14 mouse cellular contexts compared by ENCODE assay signal in genomic region chr1:89673686-89674085, GRCm38 (mm10).
DNase-seq lines count a peak whose midpoint lies in the region; ATAC-seq and TF ChIP-seq lines count a peak whose summit lies in the region.
"Had no signal": no experiment of that assay in that cellular context is flagged by ENCODE, and none has a peak within 500 bp of the region (broad histone marks: within the 10 kb centered on the region; RNA-seq: fewer than 3 reads in every experiment).

No protein-coding gene starts in this region.

- no peak for TF ChIP-seq POLR2A in heart, adult 2 months (IDR thresholded peaks at IDR 0.05; ENCODE audit: insufficient read depth, low read depth, low read length)
- TF ChIP-seq POLR2A in liver, adult 2 months (IDR thresholded peaks at IDR 0.05; ENCODE audit: extremely low read depth, insufficient read depth, low read length): no peak

- H3K4me2 ChIP-seq in heart, embryonic 12.5 days: no peak overlapping the region
- H3K4me2 ChIP-seq: embryonic facial prominence, embryonic 12.5 days had no signal

- H3K4me3 ChIP-seq in heart, adult 2 months: no peak overlapping the region
- H3K4me3 ChIP-seq in heart, embryonic 12.5 days: no peak overlapping the region
- H3K4me3 ChIP-seq in liver, adult 2 months (ENCODE audit: insufficient read depth, low read depth, low read length): no peak overlapping the region
- H3K4me3 ChIP-seq: embryonic facial prominence, embryonic 12.5 days; heart, embryonic 10.5 days had no signal

- no peaks in the 10 kb centered on the region for H3K79me2 ChIP-seq in heart, adult 2 months (replicated peaks; ENCODE audit: control insufficient read depth, insufficient read depth, low read length)
- 0 out of 2 replicates have a peak, but pooled peaks cover 2% of the 10 kb centered on the region for H3K79me2 ChIP-seq in liver, adult 2 months (ENCODE audit: control insufficient read depth, insufficient read depth, low read length)

- H3K27ac ChIP-seq in heart, adult 2 months: no peak overlapping the region
- no peak overlapping the region for H3K27ac ChIP-seq in heart, embryonic 12.5 days (ENCODE audit: poor library complexity, severe bottlenecking)
- H3K27ac ChIP-seq in liver, adult 2 months (replicated peaks; ENCODE audit: insufficient read depth, low read depth, low read length): no peak overlapping the region
- H3K27ac ChIP-seq: embryonic facial prominence, embryonic 12.5 days; heart, embryonic 10.5 days had no signal

- intact Hi-C loops in heart, adult 2 months (cut with DNase I): no loop called here

- H3K4me1 ChIP-seq in heart, adult 2 months (ENCODE audit: control insufficient read depth, insufficient read depth, low read length): no peaks in the 10 kb centered on the region
- no peaks in the 10 kb centered on the region for H3K4me1 ChIP-seq in heart, embryonic 12.5 days (replicated peaks)
- no peaks in the 10 kb centered on the region; the same call in 1 of the 2 replicates for H3K4me1 ChIP-seq in liver, adult 2 months (ENCODE audit: control insufficient read depth, insufficient read depth, low read length)

- no peak overlapping the region for H3K9ac ChIP-seq in heart, adult 2 months (ENCODE audit: low read depth, low read length)
- H3K9ac ChIP-seq in heart, embryonic 12.5 days: no peak overlapping the region
- H3K9ac ChIP-seq in liver, adult 2 months (ENCODE audit: low read depth, low read length): no peak overlapping the region
- H3K9ac ChIP-seq: embryonic facial prominence, embryonic 12.5 days had no signal

- no peak for TF ChIP-seq EP300 in heart, adult 2 months (IDR thresholded peaks at IDR 0.05; ENCODE audit: insufficient read depth, low read depth, low read length)

- no peaks in the 10 kb centered on the region for H3K9me3 ChIP-seq in heart, embryonic 12.5 days (replicated peaks)
- H3K9me3 ChIP-seq: embryonic facial prominence, embryonic 12.5 days; heart, embryonic 10.5 days had no signal

- WGBS in heart, adult 2 months: 94% methylated on average over 3 of the region's 3 CpGs
- WGBS in heart, embryonic 12.5 days: 82% methylated on average over 3 of the region's 3 CpGs
- WGBS in liver, adult 2 months: 98% methylated on average over 3 of the region's 3 CpGs

- TF ChIP-seq CTCF in heart, adult 2 months (IDR thresholded peaks at IDR 0.05): peak; percentile 52
- peak; percentile 28; the same call in 1 of the 2 replicates for TF ChIP-seq CTCF in liver, adult 2 months (IDR thresholded peaks at IDR 0.05; ENCODE audit: low read depth, low read length)

- no peaks in the 10 kb centered on the region for H3K36me3 ChIP-seq in heart, adult 2 months (ENCODE audit: control insufficient read depth, insufficient read depth, low read length)
- peaks cover 57% of the 10 kb centered on the region for H3K36me3 ChIP-seq in heart, embryonic 12.5 days
- H3K36me3 ChIP-seq in liver, adult 2 months (ENCODE audit: control insufficient read depth, insufficient read depth, low read length): no peaks in the 10 kb centered on the region; the same call in 1 of the 2 replicates

- DNase-seq in heart, adult 2 months: no peak
- no peak for DNase-seq in liver, adult 2 months (ENCODE audit: extremely low read depth, low read depth, low spot score)
- DNase-seq in liver (no peak), 3T3-L1 (ENCODE audit: low read depth, low spot score) (peak; percentile 29), ZHBTc4 (ENCODE audit: low read depth, low spot score) (peak; percentile 78)
- DNase-seq in urinary bladder, postnatal 25 days (ENCODE audit: low spot score): no peak
- no peak for DNase-seq in adrenal gland, postnatal 4 days (ENCODE audit: low spot score in 2 of 2)
- DNase-seq: layer of hippocampus, postnatal 36 days; lung, postnatal 36 days had no signal

- H3K27me3 ChIP-seq in heart, adult 2 months (ENCODE audit: control insufficient read depth, insufficient read depth, low read length): no peaks in the 10 kb centered on the region
- no peaks in the 10 kb centered on the region for H3K27me3 ChIP-seq in heart, embryonic 12.5 days (replicated peaks)
- no peaks in the 10 kb centered on the region for H3K27me3 ChIP-seq in liver, adult 2 months (ENCODE audit: control insufficient read depth, insufficient read depth, low read length)
- H3K27me3 ChIP-seq: embryonic facial prominence, embryonic 12.5 days had no signal

- no peak for ATAC-seq in heart, embryonic 12.5 days (ENCODE audit: insufficient number of reproducible peaks, low FRiP score)
- ATAC-seq: CD4-positive, CD25-positive, alpha-beta regulatory T cell, adult 4 months; forebrain, embryonic 16.5 days had no signal

Comparison
In these comparisons a context has a peak if more than half of its experiments do, and no peak if none do; other contexts are left out.
1. DNase-seq: peak in 3T3-L1 (single experiment) and ZHBTc4 (single experiment); none in heart, adult 2 months (0 of 2), liver, adult 2 months (single experiment), liver (single experiment), urinary bladder, postnatal 25 days (single experiment) and adrenal gland, postnatal 4 days (0 of 2).